Mouse (Mus musculus): ENCODE results near the gene Taok1.

GRCm38 (mm10) chr11:77606469-77606834 is 1.2 kb downstream of the Taok1 start:
- TF ChIP-seq ZNF384 (IDR thresholded peaks at IDR 0.05; ENCODE audit: low read depth, low read length), result no peak
- TF ChIP-seq CHD2 (IDR thresholded peaks at IDR 0.05; ENCODE audit: low read depth, low read length), result no peak
- TF ChIP-seq MAFK (IDR thresholded peaks at IDR 0.05; ENCODE audit: insufficient read depth, low read depth, low read length), result no peak

Data from ES-E14 (cell line).